Mouse (Mus musculus) liver, embryonic 11.5 days (tissue): ENCODE measurements at regions not wholly inside any gene's neighbourhood (a gene's known extent, or its start where the extent isn't known, plus 50 kb on each side); places are given as distances from the start of the nearest gene placed in this dataset.

Source experiments
- ATAC-seq: fragments of 200-750 bp; cut with Nextera tagmentation; replicated peaks from 2 replicates; pipeline ENCODE4 v1.8.0; 2017; ENCODE audit warnings: moderate number of reproducible peaks, mild to moderate bottlenecking, moderate TSS enrichment, moderate library complexity; ENCODE audit not compliant: low FRiP score
- DNase-seq: peaks from one replicate; pipeline ENCODE4 v3.0.0-alpha.2; 2017; ENCODE audit warnings: low spot score
- H3K27ac ChIP-seq: fragments of 300-500 bp; sonication (generic); 2 replicates; pipeline ENCODE4 v1.5.1; 2014; ENCODE audit warnings: mild to moderate bottlenecking, low read depth, low read length, control low read depth
- H3K27me3 ChIP-seq: fragments of 300-500 bp; sonication (generic); replicated peaks from 2 replicates; pipeline ENCODE4 v1.6.1; 2014; ENCODE audit warnings: low read length, mixed read lengths; ENCODE audit not compliant: control insufficient read depth, insufficient read depth
- H3K36me3 ChIP-seq: fragments of 300-500 bp; sonication (generic); 2 replicates; pipeline ENCODE4 v1.6.1; 2014; ENCODE audit warnings: mild to moderate bottlenecking, low read length, moderate library complexity, mixed read lengths; ENCODE audit not compliant: control insufficient read depth, insufficient read depth
- H3K4me1 ChIP-seq: fragments of 300-500 bp; sonication (generic); replicated peaks from 2 replicates; pipeline ENCODE4 v1.6.1; 2014; ENCODE audit warnings: low read length, mixed read lengths; ENCODE audit not compliant: control insufficient read depth, insufficient read depth
- H3K4me2 ChIP-seq: fragments of 300-500 bp; sonication (generic); 2 replicates; pipeline ENCODE4 v1.6.1; 2014; ENCODE audit warnings: mild to moderate bottlenecking, control low read depth, moderate library complexity
- H3K4me3 ChIP-seq: fragments of 300-500 bp; sonication (generic); 2 replicates; pipeline ENCODE4 v1.5.1; 2014; ENCODE audit warnings: low read depth, low read length, control low read depth
- H3K9ac ChIP-seq: fragments of 300-500 bp; sonication (generic); 2 replicates; pipeline ENCODE4 v1.6.1; 2014; ENCODE audit warnings: low read depth, low read length, control low read depth
- H3K9me3 ChIP-seq: fragments of 300-500 bp; sonication (generic); 2 replicates; pipeline ENCODE4 v1.6.1; 2016; ENCODE audit warnings: low read length, inconsistent platforms, mixed read lengths; ENCODE audit not compliant: control insufficient read depth
- WGBS: fragments of 180-500 bp; shearing (Covaris S2); extraction: QIAGEN DNeasy Blood & Tissue Kit; methylation state at CpG from one replicate; pipeline ENCODE4 v1.1.7; 2014; 5-methylcytosine and 5-hydroxymethylcytosine counted together

DNA sequence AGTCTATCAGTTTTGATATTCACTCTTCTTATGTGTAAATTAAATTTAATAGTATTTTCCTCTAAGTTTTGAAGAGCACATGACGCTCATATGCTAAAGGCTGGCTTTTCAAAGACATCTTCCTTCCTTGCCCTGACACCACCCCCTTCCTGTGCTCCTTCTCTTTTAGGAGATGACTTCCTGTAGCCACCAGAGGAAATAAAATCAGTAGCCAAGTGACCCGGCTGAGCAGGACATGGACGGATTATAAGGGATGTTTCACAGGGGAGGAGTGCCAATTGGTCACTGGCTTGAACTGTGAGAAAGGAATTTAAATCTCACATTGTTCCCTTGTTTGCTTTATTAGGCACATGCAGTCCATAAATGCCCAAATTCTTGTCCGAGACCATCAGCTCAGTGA is 200.5 kb downstream of the Cd47 start:
- Histone ChIP-seq H3K36me3 (no peaks in the 10 kb centered on the region), H3K27me3 (no peaks in the 10 kb centered on the region), H3K4me3 (no peak overlapping the region), H3K4me1 (no peaks in the 10 kb centered on the region), H3K27ac (no peak overlapping the region), H3K9me3 (no peaks in the 10 kb centered on the region), H3K9ac (no peak overlapping the region), H3K4me2 (no peak overlapping the region)
- 50% methylated on average over 4 of the region's 4 CpGs for WGBS
- DNase-seq (no peak), ATAC-seq (no peak)

DNA sequence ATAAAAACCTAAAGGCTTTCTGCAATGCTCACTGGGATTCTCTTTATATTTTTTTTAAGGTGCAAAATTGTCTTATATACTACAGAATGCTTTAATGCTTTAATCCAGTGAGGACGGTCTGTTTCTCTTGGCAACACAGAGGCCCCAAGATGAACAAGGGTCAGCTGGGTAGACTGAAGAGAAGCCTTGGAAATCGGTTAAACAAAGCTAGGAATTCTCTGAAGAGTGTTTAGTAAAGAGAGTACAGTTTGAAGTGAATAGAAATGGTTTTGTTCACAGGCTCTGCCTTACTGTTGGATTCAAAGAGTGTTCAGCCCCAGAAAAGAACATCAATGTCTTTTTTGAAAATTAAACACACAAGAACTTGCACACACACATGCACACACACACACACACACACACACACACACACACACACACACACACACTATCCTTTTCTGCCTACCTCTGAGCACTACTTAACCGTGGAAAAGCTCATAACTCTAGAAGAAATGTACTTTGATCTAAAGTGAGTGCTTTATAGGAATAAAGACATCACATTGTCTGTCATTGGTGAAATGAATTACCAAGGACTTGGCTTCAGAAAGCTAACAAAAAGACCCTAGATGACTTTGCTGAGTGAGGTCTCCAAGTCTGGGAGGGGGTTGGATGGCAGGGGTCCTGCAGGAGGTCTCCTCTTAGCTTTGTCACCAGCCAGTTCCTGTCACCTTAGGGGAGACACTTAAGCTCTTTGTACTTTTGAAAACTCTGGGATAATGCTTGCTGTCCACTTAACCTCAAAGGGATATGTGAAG is 201.5 kb downstream of the Cd47 start:
- DNase-seq (no peak), ATAC-seq (no peak)
- no peaks in the 10 kb centered on the region for H3K4me1 ChIP-seq
- no peak overlapping the region for H3K9ac ChIP-seq
- H3K9me3 ChIP-seq, result no peaks in the 10 kb centered on the region
- H3K4me3 ChIP-seq, result no peak overlapping the region
- H3K27ac ChIP-seq, result no peak overlapping the region
- H3K36me3 ChIP-seq, result no peaks in the 10 kb centered on the region
- no peaks in the 10 kb centered on the region for H3K27me3 ChIP-seq
- no peak overlapping the region for H3K4me2 ChIP-seq
- WGBS, result 78% methylated on average over 3 of the region's 3 CpGs

DNA sequence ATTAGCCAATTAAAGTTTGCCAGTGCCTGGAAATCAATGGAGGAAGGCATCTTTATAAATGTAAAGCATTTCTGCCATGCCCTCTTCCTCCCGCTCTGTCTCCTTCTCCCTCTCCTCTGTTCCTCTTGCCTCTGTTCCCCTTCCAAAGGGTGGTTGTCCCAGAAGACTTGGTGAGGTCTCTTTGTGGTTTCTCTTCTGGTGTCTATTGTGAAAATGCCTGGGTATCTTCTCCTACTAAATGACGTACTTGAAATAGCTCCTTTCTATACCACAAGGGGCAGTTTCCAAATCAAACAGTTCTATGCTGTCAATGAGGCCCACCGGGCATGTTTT is 202.1 kb downstream of the Cd47 start:
- no peak overlapping the region for H3K9ac ChIP-seq
- H3K27me3 ChIP-seq, result no peaks in the 10 kb centered on the region
- no peaks in the 10 kb centered on the region for H3K4me1 ChIP-seq
- WGBS, result 71% methylated on average over 3 of the region's 3 CpGs
- no peak overlapping the region for H3K4me2 ChIP-seq
- ATAC-seq (no peak), DNase-seq (no peak)
- H3K36me3 ChIP-seq, result no peaks in the 10 kb centered on the region
- no peaks in the 10 kb centered on the region for H3K9me3 ChIP-seq
- H3K27ac ChIP-seq, result no peak overlapping the region
- no peak overlapping the region for H3K4me3 ChIP-seq

DNA sequence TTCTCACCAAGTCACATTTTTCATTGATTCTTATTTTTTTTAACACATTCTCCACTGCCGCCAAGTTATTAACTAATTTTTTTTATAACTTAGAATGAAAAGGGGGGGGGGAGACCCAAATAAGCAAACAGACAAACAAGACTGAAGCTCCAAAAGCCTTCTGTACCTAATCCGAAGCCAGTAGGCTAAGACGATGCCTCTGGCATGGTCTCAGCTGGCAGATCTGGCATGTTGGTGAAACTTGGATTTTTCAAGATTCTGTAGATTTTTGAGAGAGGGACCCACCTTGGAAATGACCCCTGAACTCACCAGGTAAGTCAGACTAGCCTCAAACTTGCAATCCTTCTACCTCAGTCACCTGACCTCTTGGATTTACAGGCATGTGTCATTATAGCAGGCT is 208.7 kb downstream of the Cd47 start:
- H3K36me3 ChIP-seq, result no peaks in the 10 kb centered on the region
- H3K4me3 ChIP-seq, result no peak overlapping the region
- no peak overlapping the region for H3K4me2 ChIP-seq
- H3K4me1 ChIP-seq, result no peaks in the 10 kb centered on the region
- no peak for DNase-seq
- no peak overlapping the region for H3K9ac ChIP-seq
- 73% methylated on average over 3 of the region's 3 CpGs for WGBS
- no peaks in the 10 kb centered on the region for H3K9me3 ChIP-seq
- ATAC-seq, result no peak
- no peak overlapping the region for H3K27ac ChIP-seq
- H3K27me3 ChIP-seq, result no peaks in the 10 kb centered on the region

DNA sequence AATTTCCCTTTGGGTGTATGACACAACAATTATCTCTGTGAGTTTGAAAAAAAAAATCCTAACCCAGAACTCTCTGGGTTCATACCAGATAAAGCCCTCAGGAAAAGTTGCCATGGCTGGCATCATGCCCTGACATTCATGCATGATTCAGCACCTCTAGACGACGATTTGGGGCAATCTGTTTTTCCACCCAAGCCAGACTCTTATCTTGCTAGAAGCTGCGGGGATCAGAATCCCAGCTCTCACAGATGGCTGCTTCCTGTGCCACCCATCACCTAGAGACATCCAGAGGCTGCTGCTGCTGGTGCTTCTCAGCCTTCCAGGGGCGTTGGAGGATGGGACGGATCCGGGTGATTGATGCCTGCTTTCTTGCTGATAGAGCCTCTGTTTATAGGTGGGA is 209.2 kb downstream of the Cd47 start:
- no peak overlapping the region for H3K4me3 ChIP-seq
- no peak overlapping the region for H3K9ac ChIP-seq
- no peaks in the 10 kb centered on the region for H3K4me1 ChIP-seq
- DNase-seq (no peak), ATAC-seq (no peak)
- H3K36me3 ChIP-seq, result no peaks in the 10 kb centered on the region
- no peak overlapping the region for H3K27ac ChIP-seq
- no peaks in the 10 kb centered on the region for H3K27me3 ChIP-seq
- 20% methylated on average over 6 of the region's 6 CpGs for WGBS
- no peak overlapping the region for H3K4me2 ChIP-seq
- H3K9me3 ChIP-seq, result no peaks in the 10 kb centered on the region

DNA sequence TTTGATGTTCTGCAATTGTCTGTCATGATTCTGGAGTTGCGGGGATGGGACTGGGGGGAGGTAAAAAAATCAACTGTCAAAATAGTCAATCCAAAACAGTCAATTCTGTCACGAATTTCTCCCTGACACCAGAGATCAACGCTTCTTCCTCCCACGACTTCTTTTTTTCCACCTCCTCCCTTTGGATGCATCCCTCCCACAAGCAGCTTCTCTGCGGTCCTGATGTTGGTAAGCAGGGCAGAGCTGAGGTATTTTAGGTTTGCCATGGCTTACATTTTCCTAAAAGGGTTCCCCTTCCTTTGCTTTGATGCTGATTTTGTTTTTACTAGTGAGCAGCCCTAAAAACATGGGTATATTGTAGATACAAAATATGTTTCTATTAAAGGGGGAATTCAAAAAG is 209.7 kb downstream of the Cd47 start:
- Histone ChIP-seq H3K4me2 (no peak overlapping the region), H3K4me3 (no peak overlapping the region), H3K27ac (no peak overlapping the region), H3K27me3 (no peaks in the 10 kb centered on the region), H3K36me3 (no peaks in the 10 kb centered on the region), H3K9ac (no peak overlapping the region), H3K4me1 (no peaks in the 10 kb centered on the region), H3K9me3 (no peaks in the 10 kb centered on the region)
- no peak for DNase-seq
- no peak for ATAC-seq
- 51% methylated on average over 5 of the region's 5 CpGs for whole genome bisulfite sequencing

DNA sequence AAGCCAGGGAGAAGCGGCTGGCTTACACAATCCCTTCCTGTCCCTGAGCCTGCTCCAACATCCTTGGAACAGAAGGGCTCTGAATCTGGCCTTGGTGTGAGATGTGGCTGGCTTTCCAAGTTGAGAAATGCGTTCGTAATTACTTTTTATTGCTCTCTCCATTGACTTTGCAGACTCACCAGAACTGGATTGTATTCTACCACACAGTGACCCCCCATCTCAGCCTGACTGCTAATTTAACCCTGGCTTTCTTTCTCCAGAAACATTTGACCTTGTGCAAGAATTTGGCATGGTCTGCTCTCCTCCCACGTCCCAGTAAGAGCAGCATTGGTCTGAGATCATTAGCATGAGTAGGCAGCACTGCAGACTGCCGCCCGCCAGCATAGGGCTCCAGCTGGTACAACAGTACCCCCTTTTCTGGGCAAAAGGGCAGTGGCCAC is 210.2 kb downstream of the Cd47 start:
- Histone ChIP-seq H3K4me3 (no peak overlapping the region), H3K4me1 (no peaks in the 10 kb centered on the region), H3K36me3 (no peaks in the 10 kb centered on the region), H3K9me3 (no peaks in the 10 kb centered on the region), H3K9ac (no peak overlapping the region), H3K27ac (no peak overlapping the region), H3K27me3 (no peaks in the 10 kb centered on the region), H3K4me2 (no peak overlapping the region)
- ATAC-seq, result no peak
- no peak for DNase-seq
- 71% methylated on average over 6 of the region's 6 CpGs for WGBS

DNA sequence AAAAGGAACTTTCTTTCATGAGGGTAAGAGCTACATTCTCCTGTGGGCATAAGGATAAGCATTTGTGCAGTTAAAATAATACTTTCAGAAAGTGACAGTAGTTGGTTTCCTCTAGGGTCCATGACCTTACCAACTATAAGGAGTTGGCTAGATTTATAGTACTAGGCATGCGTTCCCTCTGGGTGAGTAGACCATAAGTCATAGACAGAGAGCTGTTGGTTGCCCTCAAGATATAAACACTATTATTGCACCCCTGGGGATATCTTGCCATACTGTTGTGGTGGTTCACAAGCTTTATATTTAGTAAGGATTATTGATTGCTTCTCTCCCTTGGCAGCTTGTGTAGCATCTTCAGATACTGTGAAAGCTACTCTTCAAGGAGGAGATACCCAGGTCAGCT is 223.6 kb downstream of the Cd47 start:
- H3K9ac ChIP-seq, result no peak overlapping the region
- WGBS, result 90% methylated on average over 1 of the region's 1 CpGs
- no peak overlapping the region for H3K27ac ChIP-seq
- no peaks in the 10 kb centered on the region for H3K27me3 ChIP-seq
- H3K4me3 ChIP-seq, result no peak overlapping the region
- no peaks in the 10 kb centered on the region for H3K9me3 ChIP-seq
- DNase-seq, result no peak
- no peak overlapping the region for H3K4me2 ChIP-seq
- peaks cover 3% of the 10 kb centered on the region for H3K4me1 ChIP-seq
- H3K36me3 ChIP-seq, result no peaks in the 10 kb centered on the region
- no peak for ATAC-seq

GRCm38 (mm10) chr16:50026100-50026884 is 226.0 kb downstream of the Cd47 start:
- Histone ChIP-seq H3K4me2 (no peak overlapping the region), H3K4me1 (peaks cover 6% of the 10 kb centered on the region), H3K27ac (no peak overlapping the region), H3K27me3 (no peaks in the 10 kb centered on the region), H3K9me3 (no peaks in the 10 kb centered on the region), H3K36me3 (no peaks in the 10 kb centered on the region), H3K4me3 (no peak overlapping the region), H3K9ac (no peak overlapping the region)
- DNase-seq (no peak), ATAC-seq (no peak)
- 28% methylated on average over 3 of the region's 3 CpGs for WGBS
